Mouse (Mus musculus) CD4-positive helper T cell, adult 2 months (primary cell): ENCODE measurements around the gene Serinc2.
"Not testable (repeated sequence)": the region's sequence is repeated elsewhere in the genome, so short reads cannot be mapped to it uniquely, and the experiment has no call there.

ENCODE experiments used
- DNase-seq: peaks from one replicate; pipeline ENCODE4 v3.0.0-alpha.2; 2012; ENCODE audit warnings: low read depth, missing footprints, low spot score

The Serinc2 gene

DNA sequence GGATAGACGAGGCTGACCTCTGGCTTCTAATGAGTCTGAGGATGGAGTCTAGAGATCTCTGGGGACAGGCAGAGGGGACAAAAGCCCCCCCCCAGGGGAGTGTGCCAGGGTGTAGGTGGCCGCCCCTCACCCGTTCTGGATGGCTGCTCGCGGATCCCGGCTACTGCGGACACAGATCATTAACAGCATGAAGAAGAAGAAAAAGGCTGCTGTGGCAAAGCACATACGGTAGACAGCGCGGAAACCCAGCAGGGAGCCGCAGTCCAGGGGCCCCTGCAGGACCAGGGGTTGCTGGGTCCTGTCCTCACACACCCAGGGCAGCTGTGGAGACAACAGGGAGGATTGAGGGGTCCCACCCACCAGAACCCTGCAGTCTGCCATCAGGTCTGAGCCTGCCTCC is 14.9 kb downstream of the Serinc2 start:
- no peak for DNase-seq

GRCm38 (mm10) chr4:130260406-130260805 is 18.6 kb downstream of the Serinc2 start:
- DNase-seq, result no peak

- peak; percentile 9 for DNase-seq
These were observed 26.4 kb downstream of the Serinc2 start for GRCm38 (mm10) chr4:130252441-130253157.

DNA sequence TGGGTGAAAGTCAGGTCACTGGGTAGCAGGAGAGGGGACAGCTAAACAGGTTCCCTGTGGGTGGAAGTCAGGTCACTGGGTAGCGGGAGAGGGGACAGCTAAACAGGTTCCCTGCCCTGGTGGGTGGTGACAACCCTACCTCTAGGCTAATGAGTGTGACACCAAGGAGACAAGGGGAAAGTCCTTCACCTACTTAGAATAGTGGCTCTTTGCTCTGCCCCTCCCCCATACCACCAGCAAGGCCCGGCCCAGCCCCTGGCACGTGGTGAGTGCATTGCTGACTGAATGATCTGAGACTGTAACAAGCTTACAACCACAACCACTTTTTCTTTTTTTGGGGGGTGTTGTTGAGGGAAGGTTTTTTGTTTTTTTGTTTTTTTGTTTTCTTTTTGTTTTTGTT is 27.2 kb downstream of the Serinc2 start:
- DNase-seq, result no peak

- no peak for DNase-seq
These were observed 27.8 kb downstream of the Serinc2 start for GRCm38 (mm10) chr4:130251172-130251705.

- no peak for DNase-seq
These were observed 30.4 kb downstream of the Serinc2 start for GRCm38 (mm10) chr4:130248636-130249035.

GRCm38 (mm10) chr4:130246132-130246531 is 32.9 kb downstream of the Serinc2 start:
- peak; percentile 50 for DNase-seq

DNA sequence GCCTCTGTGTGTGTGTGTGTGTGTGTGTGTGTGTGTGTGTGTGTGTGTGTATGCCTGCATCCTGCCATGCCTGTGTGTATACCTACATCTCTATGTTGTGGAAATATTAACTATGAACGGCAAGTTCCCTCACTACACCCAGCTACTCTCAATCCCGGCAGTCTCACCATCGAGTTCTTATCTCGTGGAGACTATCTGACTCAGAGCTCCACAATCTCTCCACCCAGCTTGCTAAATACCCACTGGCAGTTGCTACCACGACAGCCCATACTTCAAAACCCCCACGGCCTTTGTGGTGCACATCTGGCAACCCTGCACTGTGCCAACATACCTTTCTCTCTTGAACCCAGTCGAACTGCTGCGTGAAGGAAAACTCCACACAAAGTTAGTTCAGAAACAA is 34.3 kb downstream of the Serinc2 start:
- no peak for DNase-seq

GRCm38 (mm10) chr4:130243621-130244020 is 35.4 kb downstream of the Serinc2 start:
- DNase-seq, result not testable (repeated sequence)

- DNase-seq, result no peak
These were observed 36.0 kb downstream of the Serinc2 start for GRCm38 (mm10) chr4:130242956-130243355.

GRCm38 (mm10) chr4:130240695-130241094 is 38.3 kb downstream of the Serinc2 start:
- no peak for DNase-seq

GRCm38 (mm10) chr4:130237607-130238006 is 41.4 kb downstream of the Serinc2 start:
- no peak for DNase-seq

- no peak for DNase-seq
These were observed 42.6 kb downstream of the Serinc2 start for GRCm38 (mm10) chr4:130236361-130236760.

DNA sequence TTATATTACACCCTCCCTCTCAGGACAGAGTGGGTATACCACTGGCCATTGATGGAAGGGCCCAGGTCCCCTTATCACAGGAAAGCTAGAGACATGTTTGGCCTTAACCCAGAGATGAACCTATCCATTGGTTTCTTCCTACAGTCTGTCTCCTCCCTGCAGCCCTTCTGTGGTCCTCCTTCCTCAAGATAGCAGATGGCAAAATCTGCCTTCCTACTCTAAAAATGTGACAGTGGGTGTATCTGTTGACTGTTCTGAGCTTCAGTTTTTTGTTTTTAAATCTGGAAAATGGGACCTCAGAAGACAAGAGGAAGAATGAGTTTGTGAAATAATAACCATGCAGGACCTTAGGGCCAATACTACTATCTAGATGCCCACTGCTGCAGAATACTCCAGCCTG is 54.9 kb downstream of the Serinc2 start:
- no peak for DNase-seq

GRCm38 (mm10) chr4:130222179-130222578 is 56.8 kb downstream of the Serinc2 start, which contains the start of gene Gm853:
Gene Gm853, minus strand, starts transcription at chr4:130222401.
- DNase-seq, result no peak

DNA sequence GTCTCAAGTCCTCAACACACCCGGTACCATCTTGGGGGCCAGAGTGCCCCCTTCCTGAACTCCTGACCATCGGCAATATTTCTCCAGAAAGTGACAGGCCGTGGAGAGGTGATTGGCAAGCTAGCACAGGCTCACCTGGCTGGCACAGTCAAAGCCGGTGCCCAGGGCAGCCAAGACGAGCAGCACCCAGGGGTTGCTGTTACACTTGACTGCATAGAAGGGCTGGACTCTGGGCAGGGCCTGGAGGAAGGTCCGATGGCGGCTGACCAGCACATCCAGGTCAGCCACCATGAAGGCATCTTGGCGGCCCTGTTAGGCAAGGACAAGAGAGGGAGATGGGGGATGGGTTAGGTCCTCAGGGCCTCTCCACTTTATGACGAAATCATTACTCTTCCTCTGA is 58.8 kb downstream of the Serinc2 start:
- DNase-seq, result no peak

DNA sequence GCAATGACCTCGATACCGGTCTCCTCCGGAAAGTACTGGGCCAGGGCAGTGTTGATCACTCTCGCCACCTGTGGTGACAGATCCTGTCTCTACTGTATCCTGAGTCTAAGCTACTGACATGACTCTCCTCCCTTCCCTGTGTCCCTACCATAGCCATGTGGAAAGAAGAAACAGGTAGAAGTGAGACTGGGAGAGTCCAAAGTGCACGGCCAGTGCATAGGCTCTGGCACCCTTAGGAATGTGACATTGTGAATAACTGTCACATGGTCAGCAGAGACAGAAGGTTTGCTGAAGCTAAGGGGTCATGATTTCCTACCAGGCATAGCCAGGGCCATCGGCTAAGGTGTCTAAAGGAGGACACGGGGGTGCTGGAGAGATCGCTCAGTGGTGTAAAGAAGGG is 63.6 kb downstream of the Serinc2 start:
- DNase-seq, result no peak

GRCm38 (mm10) chr4:130213857-130214256 is 65.1 kb downstream of the Serinc2 start:
- no peak for DNase-seq

- DNase-seq, result no peak
These were observed 65.8 kb downstream of the Serinc2 start for GRCm38 (mm10) chr4:130213197-130213596.

DNA sequence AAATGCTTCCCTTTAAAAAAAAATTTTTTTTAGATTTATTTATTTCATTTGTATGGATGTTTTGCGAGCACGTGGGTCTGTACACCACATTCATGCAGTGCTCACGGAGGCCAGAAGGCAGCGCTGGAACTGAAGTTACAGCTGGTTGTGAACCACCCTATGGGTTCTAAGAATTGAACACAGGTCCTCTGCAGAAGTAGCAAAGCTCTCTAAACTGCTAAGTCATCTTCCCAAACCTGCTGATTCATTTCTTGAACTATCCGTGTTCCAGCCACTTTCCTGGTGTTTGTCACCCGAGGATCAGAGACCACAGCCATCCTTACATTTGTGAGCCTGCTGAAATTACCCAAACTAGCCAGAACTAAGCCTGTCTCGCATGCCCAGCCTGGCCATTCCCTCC is 66.6 kb downstream of the Serinc2 start:
- DNase-seq, result no peak

GRCm38 (mm10) chr4:130211870-130212269 is 67.1 kb downstream of the Serinc2 start:
- DNase-seq, result no peak
